Mouse (Mus musculus): ENCODE measurements around the gene Col26a1. TPM values are rescaled to one million over a fixed set of nuclear protein-coding genes. Genes with fewer than 3 reads are reported as not detected.

Gene Col26a1
- polyA plus RNA-seq, 1 experiment from 2014 or later: 35.9 TPM

GRCm38 (mm10) chr5:136697618-136698017, 185.4 kb downstream of the Col26a1 start:
- 77% methylated on average over 9 of the region's 9 CpGs for WGBS
- ATAC-seq: no peak

GRCm38 (mm10) chr5:136696516-136696915, 186.5 kb downstream of the Col26a1 start:
- no peaks in the 10 kb centered on the region for H3K27me3 ChIP-seq (replicated peaks; ENCODE audit: control insufficient read depth, insufficient read depth, low read length)
- no peak overlapping the region for H3K9ac ChIP-seq (ENCODE audit: low read depth, low read length)
- no peaks in the 10 kb centered on the region for H3K36me3 ChIP-seq (ENCODE audit: control insufficient read depth, insufficient read depth, low read length)
- no peaks in the 10 kb centered on the region for H3K9me3 ChIP-seq (ENCODE audit: control insufficient read depth, low read length)
- no peaks in the 10 kb centered on the region for H3K4me1 ChIP-seq (ENCODE audit: control insufficient read depth, insufficient read depth, low read depth, low read length)
- no peak overlapping the region for H3K4me2 ChIP-seq (ENCODE audit: low read length)
- no peak overlapping the region for H3K27ac ChIP-seq (ENCODE audit: low read depth, low read length)
- WGBS: 76% methylated on average over 5 of the region's 5 CpGs
- no peak overlapping the region for H3K4me3 ChIP-seq (ENCODE audit: low read length)
- ATAC-seq: no peak

More at GRCm38 (mm10) chr5:136697618-136698017, 185.4 kb downstream of the Col26a1 start:
- Histone ChIP-seq H3K4me2 (ENCODE audit: low read length) (no peak overlapping the region), H3K27ac (ENCODE audit: low read depth, low read length) (no peak overlapping the region), H3K27me3 (replicated peaks; ENCODE audit: control insufficient read depth, insufficient read depth, low read length) (no peaks in the 10 kb centered on the region), H3K4me3 (ENCODE audit: low read length) (no peak overlapping the region), H3K9ac (ENCODE audit: low read depth, low read length) (no peak overlapping the region), H3K4me1 (ENCODE audit: control insufficient read depth, insufficient read depth, low read depth, low read length) (no peaks in the 10 kb centered on the region), H3K9me3 (ENCODE audit: control insufficient read depth, low read length) (no peaks in the 10 kb centered on the region), H3K36me3 (ENCODE audit: control insufficient read depth, insufficient read depth, low read length) (no peaks in the 10 kb centered on the region)

GRCm38 (mm10) chr5:136694976-136695375, 188.0 kb downstream of the Col26a1 start:
- Histone ChIP-seq H3K36me3 (ENCODE audit: control insufficient read depth, insufficient read depth, low read length) (no peaks in the 10 kb centered on the region), H3K27me3 (replicated peaks; ENCODE audit: control insufficient read depth, insufficient read depth, low read length) (no peaks in the 10 kb centered on the region), H3K4me2 (ENCODE audit: low read length) (no peak overlapping the region), H3K27ac (ENCODE audit: low read depth, low read length) (no peak overlapping the region), H3K4me1 (ENCODE audit: control insufficient read depth, insufficient read depth, low read depth, low read length) (no peaks in the 10 kb centered on the region), H3K4me3 (ENCODE audit: low read length) (no peak overlapping the region), H3K9me3 (ENCODE audit: control insufficient read depth, low read length) (no peaks in the 10 kb centered on the region), H3K9ac (ENCODE audit: low read depth, low read length) (no peak overlapping the region)
- no peak for ATAC-seq
- 75% methylated on average over 6 of the region's 6 CpGs for WGBS

- Histone ChIP-seq H3K27me3 (replicated peaks; ENCODE audit: control insufficient read depth, insufficient read depth, low read length) (no peaks in the 10 kb centered on the region), H3K4me2 (ENCODE audit: low read length) (no peak overlapping the region), H3K36me3 (ENCODE audit: control insufficient read depth, insufficient read depth, low read length) (no peaks in the 10 kb centered on the region), H3K9ac (ENCODE audit: low read depth, low read length) (no peak overlapping the region), H3K4me1 (ENCODE audit: control insufficient read depth, insufficient read depth, low read depth, low read length) (no peaks in the 10 kb centered on the region), H3K9me3 (ENCODE audit: control insufficient read depth, low read length) (no peaks in the 10 kb centered on the region), H3K4me3 (ENCODE audit: low read length) (no peak overlapping the region), H3K27ac (ENCODE audit: low read depth, low read length) (no peak overlapping the region)
- 81% methylated on average over 7 of the region's 7 CpGs for WGBS
- no peak for ATAC-seq
Measured at GRCm38 (mm10) chr5:136693418-136693817, 189.6 kb downstream of the Col26a1 start.

GRCm38 (mm10) chr5:136692784-136693183, 190.2 kb downstream of the Col26a1 start, which contains the start of gene Myl10:
Myl10 (plus strand) TSS chr5:136693146.
- Histone ChIP-seq H3K27ac (ENCODE audit: low read depth, low read length) (no peak within 1 kb of the TSS), H3K4me2 (ENCODE audit: low read length) (no peak within 1 kb of the TSS), H3K4me1 (ENCODE audit: control insufficient read depth, insufficient read depth, low read depth, low read length) (no peaks in the 10 kb centered on the region), H3K27me3 (replicated peaks; ENCODE audit: control insufficient read depth, insufficient read depth, low read length) (no peaks in the 10 kb centered on the region), H3K36me3 (ENCODE audit: control insufficient read depth, insufficient read depth, low read length) (no peaks in the 10 kb centered on the region), H3K4me3 (ENCODE audit: low read length) (no peak within 1 kb of the TSS), H3K9ac (ENCODE audit: low read depth, low read length) (no peak within 1 kb of the TSS), H3K9me3 (ENCODE audit: control insufficient read depth, low read length) (no peaks in the 10 kb centered on the region)
- WGBS: 87% methylated on average over 4 of the region's 4 CpGs
- no peak for ATAC-seq

Other genes starting within 250 kb of the Col26a1 start
- not detected in 2 replicates for gene Myl10, start 190.1 kb downstream of the Col26a1 start, polyA plus RNA-seq (2015; fragmentation: Nextera tagmentation; extraction: Ambion mirVana)
- gene Ift22, start 24.9 kb upstream of the Col26a1 start, polyA plus RNA-seq (2015; fragmentation: Nextera tagmentation; extraction: Ambion mirVana): 136 and 142 TPM in 2 replicates
- gene Fis1, start 70.1 kb upstream of the Col26a1 start, polyA plus RNA-seq (2015; fragmentation: Nextera tagmentation; extraction: Ambion mirVana): 370 and 382 TPM in 2 replicates
- 0.16 and 0.30 TPM in 2 replicates for gene Cldn15, start 83.4 kb upstream of the Col26a1 start, polyA plus RNA-seq (2015; fragmentation: Nextera tagmentation; extraction: Ambion mirVana)
- gene Plod3, start 103.8 kb upstream of the Col26a1 start, polyA plus RNA-seq (2015; fragmentation: Nextera tagmentation; extraction: Ambion mirVana): 36.3 and 39.7 TPM in 2 replicates
- 144 and 156 TPM in 2 replicates for gene Znhit1, start 104.8 kb upstream of the Col26a1 start, polyA plus RNA-seq (2015; fragmentation: Nextera tagmentation; extraction: Ambion mirVana)
- gene Vgf, start 143.2 kb upstream of the Col26a1 start, polyA plus RNA-seq (2015; fragmentation: Nextera tagmentation; extraction: Ambion mirVana): 14.1 and 17.0 TPM in 2 replicates
- gene Ap1s1, start 162.9 kb upstream of the Col26a1 start, polyA plus RNA-seq (2015; fragmentation: Nextera tagmentation; extraction: Ambion mirVana): 242 and 260 TPM in 2 replicates
- 0.14 TPM in 1 of 2 replicates, not detected in the other for gene Serpine1, start 189.1 kb upstream of the Col26a1 start, polyA plus RNA-seq (2015; fragmentation: Nextera tagmentation; extraction: Ambion mirVana)
- gene Trim56, start 233.0 kb upstream of the Col26a1 start, polyA plus RNA-seq (2015; fragmentation: Nextera tagmentation; extraction: Ambion mirVana): 1.8 and 2.3 TPM in 2 replicates